Mouse (Mus musculus): ENCODE measurements around the gene Lrfn4. TPM values are rescaled to one million over a fixed set of nuclear protein-coding genes. Genes with fewer than 3 reads are reported as not detected.
"Not testable (repeated sequence)": the region's sequence is repeated elsewhere in the genome, so short reads cannot be mapped to it uniquely, and the experiment has no call there.

Lrfn4 gene
- total RNA-seq, 2 experiments from 2014 or later, result 2.4 to 2.6 TPM

GRCm38 (mm10) chr19:4613464-4614304 lies 1.8 kb downstream of the Lrfn4 start:
- ATAC-seq (replicated peaks; ENCODE audit: low FRiP score, low TSS enrichment, poor library complexity, severe bottlenecking), result no peak

DNA sequence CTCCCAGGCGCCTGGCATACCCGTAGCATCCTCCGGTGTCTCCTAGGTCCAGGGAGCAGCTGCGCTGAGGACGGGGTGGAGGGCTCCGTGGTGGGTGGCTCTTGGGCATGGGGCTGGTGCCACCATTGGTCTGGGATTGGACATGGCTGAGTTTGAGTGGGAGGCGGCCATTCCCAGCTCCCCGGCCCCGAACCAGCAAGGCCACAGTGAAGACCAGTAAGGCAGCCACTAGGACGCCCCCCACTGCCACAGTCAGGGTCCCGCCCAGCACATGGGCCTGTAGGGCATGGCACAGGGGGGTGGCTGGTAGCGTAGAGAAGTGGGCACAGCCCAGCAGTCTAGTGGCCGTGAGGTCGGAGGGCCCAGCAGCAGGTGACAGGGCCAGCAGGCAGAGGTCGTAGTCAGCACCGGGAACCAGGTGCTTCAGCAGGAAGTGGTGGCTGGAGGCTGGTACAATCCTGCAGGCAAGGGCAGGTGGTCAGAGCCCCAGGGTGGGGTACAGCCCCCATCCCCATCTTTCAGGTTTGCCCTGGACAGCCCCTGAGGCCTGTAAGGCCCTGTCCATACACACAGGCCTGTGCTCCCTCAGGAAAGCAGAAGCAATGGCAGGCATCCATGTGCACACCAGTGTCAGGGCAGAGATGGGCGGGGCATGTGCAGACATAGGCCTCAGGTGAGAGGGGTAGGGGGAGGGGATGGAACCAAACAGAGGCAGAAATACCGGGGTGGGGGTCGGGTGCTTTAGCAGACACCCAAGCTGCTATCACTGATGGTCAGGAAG lies 3.1 kb downstream of the Lrfn4 start:
- no peak for ATAC-seq (replicated peaks; ENCODE audit: low FRiP score, low TSS enrichment, poor library complexity, severe bottlenecking)

- ATAC-seq (replicated peaks; ENCODE audit: low FRiP score, low TSS enrichment, poor library complexity, severe bottlenecking), result no peak
These were observed 5.4 kb downstream of the Lrfn4 start for GRCm38 (mm10) chr19:4610109-4610508.

DNA sequence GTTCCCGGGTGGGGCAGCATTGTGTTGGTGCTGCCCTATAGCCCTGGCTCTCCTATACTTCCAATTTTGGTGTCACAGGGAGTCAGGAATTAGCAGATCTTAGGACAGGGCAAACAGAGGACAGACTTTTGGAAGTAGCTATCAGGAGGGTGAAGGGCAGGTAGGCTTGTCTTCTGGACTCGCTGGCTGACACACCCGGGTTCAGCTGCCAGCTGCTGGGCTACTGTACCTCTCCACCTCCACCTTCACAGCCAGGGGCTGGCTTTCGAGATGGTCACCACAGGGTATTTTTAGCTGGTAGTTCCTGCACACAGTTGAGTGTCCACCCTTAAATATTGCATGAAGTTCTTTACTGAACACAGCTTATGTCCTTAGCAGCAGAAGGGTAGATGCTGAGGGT lies 7.0 kb downstream of the Lrfn4 start:
- no peak for ATAC-seq (replicated peaks; ENCODE audit: low FRiP score, low TSS enrichment, poor library complexity, severe bottlenecking)

- ATAC-seq (replicated peaks; ENCODE audit: low FRiP score, low TSS enrichment, poor library complexity, severe bottlenecking), result no peak
These were observed 8.1 kb downstream of the Lrfn4 start for GRCm38 (mm10) chr19:4607406-4607805.

DNA sequence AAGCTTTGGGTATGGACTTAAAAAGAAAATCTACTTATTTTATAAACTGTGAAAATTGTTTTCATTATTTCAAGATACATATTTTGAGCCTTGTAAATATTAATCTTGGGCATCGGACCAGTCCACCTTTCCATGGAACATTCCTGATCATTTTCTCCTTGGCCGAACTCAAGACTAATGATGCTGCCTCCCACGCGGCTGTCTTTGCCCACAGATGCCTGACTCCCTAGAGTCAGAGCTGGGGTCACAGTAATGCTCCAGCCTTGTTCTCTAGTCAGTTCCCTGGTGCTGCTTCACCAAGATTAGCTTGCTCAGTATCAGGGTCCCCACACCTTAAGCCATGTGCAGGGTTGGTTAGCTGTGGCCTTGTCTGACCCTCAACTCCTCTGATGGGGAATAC lies 9.8 kb downstream of the Lrfn4 start:
- ATAC-seq (replicated peaks; ENCODE audit: low FRiP score, low TSS enrichment, poor library complexity, severe bottlenecking), result no peak

- peak; percentile 86 for ATAC-seq (replicated peaks; ENCODE audit: low FRiP score, low TSS enrichment, poor library complexity, severe bottlenecking)
These were observed 11.4 kb downstream of the Lrfn4 start for GRCm38 (mm10) chr19:4603801-4604723.

DNA sequence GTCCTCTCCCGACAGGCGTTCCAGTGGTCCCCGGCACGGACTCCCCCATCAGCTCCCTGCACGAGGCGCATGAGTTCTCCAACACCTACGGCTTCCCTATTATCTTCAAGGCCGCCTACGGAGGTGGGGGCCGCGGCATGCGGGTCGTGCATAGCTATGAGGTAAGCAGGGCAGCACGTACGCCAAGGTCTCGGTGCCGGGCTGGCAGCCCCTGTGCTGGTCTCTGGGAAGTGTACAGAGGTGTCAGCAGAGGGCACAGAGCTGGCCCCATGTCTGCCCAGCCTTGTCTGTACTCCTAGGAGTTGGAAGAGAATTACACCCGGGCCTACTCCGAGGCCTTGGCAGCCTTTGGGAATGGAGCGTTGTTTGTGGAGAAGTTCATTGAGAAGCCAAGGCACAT lies 13.0 kb downstream of the Lrfn4 start:
- no peak for ATAC-seq (replicated peaks; ENCODE audit: low FRiP score, low TSS enrichment, poor library complexity, severe bottlenecking)

DNA sequence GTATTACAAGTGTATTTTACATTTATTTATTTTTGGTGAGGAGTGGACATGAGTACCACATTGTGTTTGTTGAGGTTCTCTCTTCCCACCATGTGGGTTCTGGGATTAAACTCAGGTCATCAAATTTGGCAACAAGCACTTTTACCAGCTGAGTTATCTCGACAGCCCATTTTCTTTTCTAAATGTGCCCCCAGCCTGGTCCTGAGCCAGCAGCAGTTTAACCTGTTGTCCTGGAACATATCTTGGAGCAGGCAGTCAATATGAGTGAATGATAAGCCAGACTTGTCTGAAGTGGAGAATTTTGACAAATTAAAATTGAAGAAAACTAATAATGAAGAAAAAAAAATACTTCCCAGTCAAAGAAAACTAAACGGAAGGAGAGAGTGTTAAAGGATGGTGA lies 19.4 kb downstream of the Lrfn4 start:
- no peak for ATAC-seq (replicated peaks; ENCODE audit: low FRiP score, low TSS enrichment, poor library complexity, severe bottlenecking)

DNA sequence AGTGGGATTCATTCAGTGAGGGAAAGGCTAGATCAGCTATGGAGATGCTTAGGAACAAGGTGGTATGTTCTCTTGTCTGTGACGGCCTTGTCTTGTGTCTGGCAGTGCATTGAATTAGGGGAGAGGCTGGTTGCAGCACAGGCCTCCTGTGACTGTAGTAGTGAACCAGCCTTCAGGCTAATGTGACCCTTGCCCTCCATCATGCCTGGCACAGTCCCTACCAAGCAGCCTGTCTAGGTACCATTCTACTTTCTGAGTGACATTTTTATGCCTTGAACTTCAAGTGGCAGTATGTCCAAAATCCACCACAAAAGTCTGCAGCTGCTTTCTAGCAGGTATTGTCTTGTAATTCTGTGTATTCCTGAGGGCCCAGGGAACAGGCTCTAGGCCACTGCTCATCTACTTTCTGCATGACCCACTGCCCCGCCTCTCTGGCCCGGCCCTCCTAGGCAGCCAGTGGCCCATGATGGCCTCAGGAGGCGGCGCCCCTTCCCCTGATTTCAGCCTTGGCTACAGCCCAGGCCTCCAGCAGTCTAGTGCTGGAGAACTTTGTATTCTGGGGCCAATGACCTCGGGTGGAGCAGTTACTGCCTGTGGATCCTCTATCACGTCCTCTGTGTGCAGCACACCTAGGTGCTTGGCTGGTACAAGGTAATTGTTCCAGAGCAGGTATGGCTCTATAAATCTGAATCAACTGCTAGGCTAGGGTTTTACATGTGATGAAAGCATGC lies 21.5 kb downstream of the Lrfn4 start:
- no peak for ATAC-seq (replicated peaks; ENCODE audit: low FRiP score, low TSS enrichment, poor library complexity, severe bottlenecking)

DNA sequence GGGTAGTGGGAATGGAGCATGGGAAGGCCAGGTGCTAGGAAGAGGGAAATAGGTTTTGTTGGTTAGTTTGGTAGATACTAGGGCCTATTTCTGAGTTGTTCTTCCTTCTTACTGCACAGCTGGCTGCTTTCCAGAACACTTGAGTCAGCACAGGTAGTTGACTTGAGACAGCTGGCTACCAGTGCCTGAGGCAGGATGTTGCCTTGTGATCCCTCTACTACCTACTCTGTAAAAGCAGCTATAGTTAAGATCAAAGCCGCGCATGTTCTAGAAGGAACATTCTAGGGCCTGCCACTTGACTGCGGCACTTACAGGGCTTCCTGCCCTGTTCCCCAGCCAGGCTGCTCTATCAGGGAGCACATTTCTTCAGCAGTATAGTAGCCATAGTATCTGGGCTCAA lies 25.4 kb downstream of the Lrfn4 start:
- ATAC-seq (replicated peaks; ENCODE audit: low FRiP score, low TSS enrichment, poor library complexity, severe bottlenecking), result no peak

GRCm38 (mm10) chr19:4589081-4589480 lies 26.4 kb downstream of the Lrfn4 start:
- no peak for ATAC-seq (replicated peaks; ENCODE audit: low FRiP score, low TSS enrichment, poor library complexity, severe bottlenecking)

GRCm38 (mm10) chr19:4588430-4588829 lies 27.0 kb downstream of the Lrfn4 start:
- no peak for ATAC-seq (replicated peaks; ENCODE audit: low FRiP score, low TSS enrichment, poor library complexity, severe bottlenecking)

- ATAC-seq (replicated peaks; ENCODE audit: low FRiP score, low TSS enrichment, poor library complexity, severe bottlenecking), result no peak
These were observed 28.0 kb downstream of the Lrfn4 start for GRCm38 (mm10) chr19:4587426-4587825.

DNA sequence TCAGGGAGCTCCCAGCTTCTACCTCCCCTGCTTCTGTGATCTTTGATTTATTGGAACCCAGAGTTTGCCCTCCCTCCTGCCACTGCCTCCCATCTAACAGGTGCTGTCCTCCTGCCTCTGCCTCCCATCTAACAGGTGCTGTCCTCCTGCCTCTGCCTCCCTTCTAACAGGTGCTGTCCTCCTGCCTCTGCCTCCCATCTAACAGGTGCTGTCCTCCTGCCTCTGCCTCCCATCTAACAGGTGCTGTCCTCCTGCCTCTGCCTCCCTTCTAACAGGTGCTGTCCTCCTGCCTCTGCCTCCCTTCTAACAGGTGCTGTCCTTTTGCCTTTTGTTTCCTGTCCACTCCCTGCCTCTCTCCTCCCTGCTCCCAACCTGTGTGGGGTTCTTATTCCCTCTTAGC lies 28.7 kb downstream of the Lrfn4 start:
- not testable (repeated sequence) for ATAC-seq (replicated peaks; ENCODE audit: low FRiP score, low TSS enrichment, poor library complexity, severe bottlenecking)

DNA sequence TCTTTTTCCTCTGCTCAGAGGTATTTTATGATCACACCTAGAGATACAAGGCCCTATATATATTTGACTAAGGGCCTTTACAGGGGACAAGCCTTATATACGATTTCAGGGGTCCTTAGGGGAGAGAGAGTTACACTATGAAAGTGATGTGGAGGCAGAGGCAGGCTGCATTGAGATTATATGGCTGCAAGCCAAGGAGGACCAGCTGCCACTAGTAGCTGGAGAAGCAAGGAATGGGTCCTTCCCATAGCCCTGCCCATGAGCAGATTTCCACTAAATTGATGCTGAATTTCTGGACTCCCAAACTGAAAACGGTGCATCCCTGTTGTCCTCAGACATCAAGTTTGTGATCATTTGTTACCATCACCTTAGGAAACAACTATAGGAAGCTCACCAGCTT lies 31.6 kb downstream of the Lrfn4 start:
- no peak for ATAC-seq (replicated peaks; ENCODE audit: low FRiP score, low TSS enrichment, poor library complexity, severe bottlenecking)

DNA sequence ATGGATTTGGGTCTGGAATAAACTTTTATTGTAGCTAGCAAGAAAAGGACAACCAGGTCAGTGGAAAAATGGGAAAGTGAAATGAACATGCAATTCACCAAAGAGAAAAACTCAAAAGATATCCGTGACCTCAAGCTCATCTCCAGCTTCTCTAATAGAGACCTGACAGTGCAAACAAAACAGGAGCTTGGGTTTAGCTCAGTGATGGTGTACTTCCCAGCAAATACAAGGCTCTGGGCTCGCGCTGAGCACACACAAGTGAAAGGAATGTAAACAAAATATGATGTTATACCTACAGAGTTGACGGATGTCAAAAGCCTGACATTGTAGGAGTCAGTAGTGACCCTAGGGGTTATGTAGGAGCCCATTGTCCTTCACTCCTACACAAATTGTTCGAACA lies 36.2 kb downstream of the Lrfn4 start:
- no peak for ATAC-seq (replicated peaks; ENCODE audit: low FRiP score, low TSS enrichment, poor library complexity, severe bottlenecking)

GRCm38 (mm10) chr19:4578799-4579198 lies 36.7 kb downstream of the Lrfn4 start:
- ATAC-seq (replicated peaks; ENCODE audit: low FRiP score, low TSS enrichment, poor library complexity, severe bottlenecking), result no peak

DNA sequence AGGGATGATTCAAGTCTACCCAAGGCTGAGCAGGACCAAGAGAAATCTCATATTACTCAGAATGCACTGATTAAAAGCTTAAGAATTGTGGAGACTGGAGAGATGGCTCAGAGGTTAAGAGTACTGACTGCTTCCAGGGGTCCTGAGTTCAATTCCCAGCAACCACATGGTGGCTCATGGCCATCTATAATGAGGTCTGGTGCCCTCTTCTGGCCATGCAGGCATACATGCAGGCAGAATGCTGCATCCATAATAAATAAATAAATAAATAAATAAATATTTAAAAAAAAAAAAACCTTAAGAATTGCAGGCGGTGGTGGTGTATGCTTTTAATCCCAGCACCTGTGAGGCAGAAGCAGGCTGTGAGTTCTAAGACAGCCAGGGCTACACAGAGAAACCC lies 42.2 kb downstream of the Lrfn4 start:
- no peak for ATAC-seq (replicated peaks; ENCODE audit: low FRiP score, low TSS enrichment, poor library complexity, severe bottlenecking)

Data from megakaryocyte-erythroid progenitor cell, adult 5-6 weeks (primary cell).